Mouse (Mus musculus): ENCODE results near the gene Tbk1.

GRCm38 (mm10) chr10:121611587-121611986 lies 25.0 kb upstream of the Tbk1 start:
- TF ChIP-seq CTCF (IDR thresholded peaks at IDR 0.05; ENCODE audit: borderline replicate concordance, extremely low read depth, insufficient read depth, insufficient read length) (no peak), POLR2A (IDR thresholded peaks at IDR 0.05; ENCODE audit: borderline replicate concordance, extremely low read depth, insufficient read depth, insufficient read length, poor library complexity, severe bottlenecking) (no peak)

Data from brain, embryonic 14.5 days (tissue).